Mouse (Mus musculus): ENCODE results near the gene Eif4a3. TPM values are rescaled to one million over a fixed set of nuclear protein-coding genes. Genes with fewer than 3 reads are reported as not detected.

Eif4a3 gene
- polyA plus RNA-seq, 1 experiment from 2014 or later: 281 TPM

Other genes with a start within 250 kb of the Eif4a3 start
- gene Cbx4, start 213.9 kb downstream of the Eif4a3 start, polyA plus RNA-seq (2015; fragmentation: Nextera tagmentation; extraction: Ambion mirVana): 8.0 and 9.5 TPM in 2 replicates
- gene Tbc1d16, start 71.6 kb downstream of the Eif4a3 start, polyA plus RNA-seq (2015; fragmentation: Nextera tagmentation; extraction: Ambion mirVana): 9.6 and 9.7 TPM in 2 replicates
- gene Ccdc40, start 71.5 kb downstream of the Eif4a3 start, polyA plus RNA-seq (2015; fragmentation: Nextera tagmentation; extraction: Ambion mirVana): 1.5 and 3.1 TPM in 2 replicates
- gene Gaa, start 32.2 kb downstream of the Eif4a3 start, polyA plus RNA-seq (2015; fragmentation: Nextera tagmentation; extraction: Ambion mirVana): 103 and 104 TPM in 2 replicates
- 0.36 and 0.37 TPM in 2 replicates for gene Card14, start 7.7 kb upstream of the Eif4a3 start, polyA plus RNA-seq (2015; fragmentation: Nextera tagmentation; extraction: Ambion mirVana)
- 5.7 and 6.9 TPM in 2 replicates for gene Sgsh, start 55.4 kb upstream of the Eif4a3 start, polyA plus RNA-seq (2015; fragmentation: Nextera tagmentation; extraction: Ambion mirVana)
- 9.3 and 10.4 TPM in 2 replicates for gene Slc26a11, start 55.5 kb upstream of the Eif4a3 start, polyA plus RNA-seq (2015; fragmentation: Nextera tagmentation; extraction: Ambion mirVana)
- 5.5 and 6.8 TPM in 2 replicates for gene Rnf213, start 93.0 kb upstream of the Eif4a3 start, polyA plus RNA-seq (2015; fragmentation: Nextera tagmentation; extraction: Ambion mirVana)
- 10.8 and 11.7 TPM in 2 replicates for gene Endov, start 191.3 kb upstream of the Eif4a3 start, polyA plus RNA-seq (2015; fragmentation: Nextera tagmentation; extraction: Ambion mirVana)
- gene Nptx1, start 247.7 kb upstream of the Eif4a3 start, polyA plus RNA-seq (2015; fragmentation: Nextera tagmentation; extraction: Ambion mirVana): 0.66 and 0.75 TPM in 2 replicates